Mouse (Mus musculus): ENCODE results near the gene Ssxb2.
"Not testable (repeated sequence)": the region's sequence is repeated elsewhere in the genome, so short reads cannot be mapped to it uniquely, and the experiment has no call there.

Gene Ssxb2

GRCm38 (mm10) chrX:8461626-8462025, at the start of gene Ssxb2:
TSS of gene Ssxb2 (minus strand) at chrX:8461726.
- DNase-seq (ENCODE audit: low spot score): not testable (repeated sequence)

GRCm38 (mm10) chrX:8413005-8413404, 48.5 kb downstream of the Ssxb2 start, which contains the start of gene Ssxb1:
TSS of gene Ssxb1 (plus strand) at chrX:8413305.
- DNase-seq (ENCODE audit: low spot score): not testable (repeated sequence)
